Mouse (Mus musculus) cerebellum, adult 2 months (tissue): ENCODE results near the gene Asap2.

ENCODE experiments used
- CTCF ChIP-seq: fragments of 200-500 bp; IDR thresholded peaks from 2 replicates; pipeline ENCODE4 v1.5.1; 2011; ENCODE audit warnings: low read depth, mild to moderate bottlenecking, control low read depth, low read length, moderate library complexity, borderline replicate concordance; ENCODE audit not compliant: insufficient read depth
- POLR2A ChIP-seq: fragments of 200-500 bp; IDR thresholded peaks from 2 replicates; pipeline ENCODE4 v1.6.1; 2011; ENCODE audit warnings: low read length, control low read depth, borderline replicate concordance; ENCODE audit not compliant: insufficient read depth

DNA sequence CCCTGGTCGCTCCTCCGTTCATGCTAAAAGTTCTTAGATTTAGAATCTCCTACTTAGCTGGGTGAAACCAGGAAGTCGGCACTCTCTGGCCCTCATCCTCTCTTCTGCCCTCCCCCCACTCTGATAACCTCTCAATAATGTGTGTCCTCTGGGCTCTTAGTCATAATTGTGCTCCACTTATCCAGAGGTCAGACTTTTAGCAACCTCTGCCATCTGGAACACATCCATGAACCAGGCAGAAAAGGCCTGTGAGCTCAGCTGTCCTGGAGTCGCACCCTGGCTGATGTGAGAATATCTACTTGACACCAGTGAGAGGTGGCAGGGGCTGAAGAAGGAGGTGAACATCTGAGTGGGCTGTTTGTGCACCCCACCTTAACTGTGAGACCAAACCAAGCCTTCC is 156.6 kb downstream of the Asap2 start:
- no peak for TF ChIP-seq POLR2A
- no peak for TF ChIP-seq CTCF
